Mouse (Mus musculus): Measurements from ENCODE around the gene Mgst1. TPM values are rescaled to one million over a fixed set of nuclear protein-coding genes. Genes with fewer than 3 reads are reported as not detected.
A peak's percentile ranks its signal among the peaks of the same experiment; 100 is the strongest.

Mgst1 gene
- polyA plus RNA-seq, 1 experiment from 2014 or later: 32.9 TPM

GRCm38 (mm10) chr6:138142604-138143003, 2.5 kb downstream of the Mgst1 start:
- Histone ChIP-seq H3K4me3 (no peak overlapping the region), H3K9ac (replicated peaks) (no peak overlapping the region), H3K4me1 (peaks cover 14% of the 10 kb centered on the region), H3K27me3 (no peaks in the 10 kb centered on the region), H3K27ac (replicated peaks) (no peak overlapping the region), H3K4me2 (replicated peaks) (no peak overlapping the region), H3K9me3 (no peaks in the 10 kb centered on the region), H3K36me3 (no peaks in the 10 kb centered on the region)
- WGBS: 89% methylated on average over 7 of the region's 7 CpGs
- ATAC-seq (replicated peaks): no peak

DNA sequence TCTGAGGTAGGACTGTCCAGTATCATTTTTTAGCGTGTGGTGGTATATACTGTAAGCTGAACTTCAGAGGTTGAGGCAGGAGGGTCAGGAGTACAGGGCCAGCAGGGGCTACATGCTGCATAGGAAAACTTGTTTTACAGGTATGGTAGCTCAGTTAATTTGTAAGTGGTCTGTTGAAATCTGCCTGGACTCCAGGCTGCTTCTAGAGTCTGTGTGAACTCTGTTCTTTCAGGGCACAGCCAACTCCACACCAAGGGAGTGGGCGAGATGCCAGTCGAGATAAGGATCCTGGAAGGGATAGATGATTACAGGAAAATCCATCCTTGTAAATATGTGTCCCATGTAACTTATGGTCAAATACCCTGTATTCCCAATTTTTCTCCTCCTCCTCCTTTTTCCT, 3.3 kb downstream of the Mgst1 start:
- no peak overlapping the region for H3K4me2 ChIP-seq (replicated peaks)
- WGBS: 93% methylated on average over 3 of the region's 3 CpGs
- H3K27me3 ChIP-seq: no peaks in the 10 kb centered on the region
- H3K4me1 ChIP-seq: peaks cover 14% of the 10 kb centered on the region
- no peaks in the 10 kb centered on the region for H3K9me3 ChIP-seq
- no peak overlapping the region for H3K27ac ChIP-seq (replicated peaks)
- H3K9ac ChIP-seq (replicated peaks): no peak overlapping the region
- no peak for ATAC-seq (replicated peaks)
- H3K36me3 ChIP-seq: no peaks in the 10 kb centered on the region
- no peak overlapping the region for H3K4me3 ChIP-seq

DNA sequence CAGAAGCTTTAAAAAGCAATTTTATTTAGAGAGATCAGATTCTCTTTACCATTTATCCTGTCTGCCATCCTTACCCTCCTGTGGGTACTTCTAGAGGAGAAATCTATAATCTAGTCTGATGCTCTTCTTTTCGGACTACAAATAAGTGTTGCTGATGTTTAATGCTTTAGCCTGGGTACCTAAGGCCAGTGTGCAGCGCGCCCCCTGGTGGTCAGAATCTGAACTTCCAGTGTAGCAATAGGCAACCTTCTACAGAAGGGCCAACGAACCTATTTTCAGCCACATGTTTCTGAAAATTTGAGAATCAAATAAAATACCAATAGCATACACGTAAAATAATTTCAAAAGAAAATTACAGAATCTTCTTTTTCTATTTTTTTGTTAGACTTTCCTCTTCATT, 13.0 kb downstream of the Mgst1 start:
- Histone ChIP-seq H3K4me1 (no peaks in the 10 kb centered on the region), H3K4me2 (replicated peaks) (no peak overlapping the region), H3K36me3 (no peaks in the 10 kb centered on the region), H3K9me3 (no peaks in the 10 kb centered on the region), H3K27ac (replicated peaks) (no peak overlapping the region), H3K27me3 (no peaks in the 10 kb centered on the region), H3K4me3 (no peak overlapping the region), H3K9ac (replicated peaks) (no peak overlapping the region)
- no peak for ATAC-seq (replicated peaks)
- 24% methylated on average over 5 of the region's 5 CpGs for WGBS

DNA sequence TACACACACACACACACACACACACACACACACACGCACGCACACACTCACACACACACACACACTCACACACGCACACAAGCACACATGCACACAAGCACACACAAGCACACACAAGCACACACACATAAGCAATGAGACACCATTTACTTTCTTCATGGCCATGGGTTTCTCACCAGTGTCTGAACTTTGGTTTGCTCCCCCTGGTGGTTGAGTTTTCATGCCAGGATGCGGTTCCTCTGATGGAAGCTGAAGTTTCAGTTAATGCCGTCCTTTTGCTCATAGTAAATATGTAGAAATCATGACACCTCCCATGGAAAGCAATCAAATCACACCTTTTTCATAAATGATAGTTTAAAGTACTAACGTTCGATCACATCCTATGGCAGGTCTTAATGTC, 23.8 kb downstream of the Mgst1 start:
- Histone ChIP-seq H3K9ac (replicated peaks) (no peak overlapping the region), H3K27me3 (no peaks in the 10 kb centered on the region), H3K4me3 (no peak overlapping the region), H3K36me3 (no peaks in the 10 kb centered on the region), H3K27ac (replicated peaks) (no peak overlapping the region), H3K4me1 (0 out of 2 replicates have a peak, but pooled peaks cover 1% of the 10 kb centered on the region), H3K9me3 (no peaks in the 10 kb centered on the region), H3K4me2 (replicated peaks) (no peak overlapping the region)
- no peak for ATAC-seq (replicated peaks)
- 73% methylated on average over 7 of the region's 7 CpGs for whole genome bisulfite sequencing

DNA sequence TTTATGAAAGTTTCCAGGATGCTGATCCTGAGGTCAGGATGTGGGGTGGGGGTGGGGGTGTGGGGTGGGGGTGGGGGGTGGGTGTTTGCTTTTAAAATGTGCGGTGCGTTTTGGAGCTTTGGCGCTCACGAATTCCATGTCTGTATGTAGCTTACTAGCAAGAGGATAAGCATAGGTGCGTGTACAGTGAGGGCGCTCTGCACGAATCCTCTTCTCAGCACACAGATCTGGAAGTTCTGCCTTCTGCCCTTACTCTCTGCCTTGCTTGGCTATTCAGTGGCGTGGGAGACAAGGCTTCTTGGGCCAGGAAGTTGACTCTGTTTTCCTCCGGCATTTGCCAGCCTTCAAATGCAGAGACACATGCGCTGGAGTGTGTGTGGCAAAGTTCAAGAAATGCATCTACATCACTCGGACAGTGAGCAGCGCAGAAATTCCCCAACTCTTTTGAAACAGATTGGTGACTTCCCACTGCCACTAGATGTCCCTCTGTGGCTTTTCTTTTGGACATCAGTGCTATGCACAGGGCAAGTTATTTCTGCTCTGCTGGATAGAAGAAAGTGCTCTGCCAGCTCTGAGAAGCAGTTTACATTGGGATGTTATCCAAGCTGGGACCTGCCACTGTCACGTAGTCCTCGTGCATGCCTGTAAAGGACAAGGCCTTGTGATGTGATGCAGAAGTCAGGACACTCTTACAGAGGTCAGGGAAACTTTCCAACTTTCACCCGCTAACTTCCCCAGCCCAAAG, 31.5 kb downstream of the Mgst1 start:
- Histone ChIP-seq H3K9ac (replicated peaks) (no peak overlapping the region), H3K36me3 (no peaks in the 10 kb centered on the region), H3K9me3 (no peaks in the 10 kb centered on the region), H3K4me3 (no peak overlapping the region), H3K4me1 (no peaks in the 10 kb centered on the region), H3K27me3 (no peaks in the 10 kb centered on the region), H3K27ac (replicated peaks) (no peak overlapping the region), H3K4me2 (replicated peaks) (no peak overlapping the region)
- ATAC-seq (replicated peaks): peak; percentile 89
- WGBS: 61% methylated on average over 15 of the region's 15 CpGs

Other genes with a start within 250 kb of the Mgst1 start
- not detected in 2 replicates for gene Slc15a5, start 60.4 kb upstream of the Mgst1 start, polyA plus RNA-seq (2015; fragmentation: Nextera tagmentation; extraction: Ambion mirVana)